Mouse (Mus musculus) CH12.LX (cell line): ENCODE data around the gene Gm19684.

ENCODE experiments used
- CTCF ChIP-seq, 2 experiments: IDR thresholded peaks in 1 of 2; conservative IDR thresholded peaks in 1 of 2; 2 replicates each; pipeline ENCODE4 v1.5.1; 2011 to 2012; ENCODE audit warnings: low read depth in 2 of 2, low read length in 2 of 2, improper control_type of control experiment in 1 of 2, inconsistent platforms in 1 of 2, mild to moderate bottlenecking in 1 of 2, moderate library complexity in 1 of 2
- MEF2A ChIP-seq: IDR thresholded peaks from 2 replicates; pipeline ENCODE4 v1.6.1; 2014; ENCODE audit warnings: low read depth, mild to moderate bottlenecking, inconsistent platforms, low read length, improper control_type of control experiment, borderline replicate concordance
- NRF1 ChIP-seq: IDR thresholded peaks from 2 replicates; pipeline ENCODE4 v1.6.1; 2014; ENCODE audit warnings: low read depth, mild to moderate bottlenecking, inconsistent platforms, low read length, improper control_type of control experiment, moderate library complexity
- POLR2A ChIP-seq: IDR thresholded peaks from 2 replicates; pipeline ENCODE4 v1.6.1; 2011; ENCODE audit warnings: low read depth, mild to moderate bottlenecking, improper control_type of control experiment, low read length
- POLR2AphosphoS2 ChIP-seq: IDR thresholded peaks from 2 replicates; pipeline ENCODE4 v1.6.1; 2011; ENCODE audit warnings: low read depth, low read length, improper control_type of control experiment
- USF1 ChIP-seq: IDR thresholded peaks from 2 replicates; pipeline ENCODE4 v1.6.1; 2014; ENCODE audit warnings: low read depth, mild to moderate bottlenecking, inconsistent platforms, low read length, improper control_type of control experiment

- TF ChIP-seq CTCF (conservative IDR thresholded peaks at IDR 0.05 in 1 of 2, IDR thresholded peaks at IDR 0.05 in 1 of 2; ENCODE audit: low read depth in 2 of 2, low read length in 2 of 2) (no peak), POLR2A (no peak), NRF1 (no peak), POLR2AphosphoS2 (no peak), MEF2A (no peak), USF1 (no peak)
These were observed 39.9 kb downstream of the Gm19684 start for GRCm38 (mm10) chr17:36161129-36162051.
